Mouse (Mus musculus): Measurements from ENCODE around the gene Xkr8. TPM values are rescaled to one million over a fixed set of nuclear protein-coding genes. Genes with fewer than 3 reads are reported as not detected.

The Xkr8 gene
- total RNA-seq, 2 experiments from 2014 or later: 2.6 to 3.0 TPM

Other genes with a start within 250 kb of the Xkr8 start
- gene Sesn2, start 222.0 kb downstream of the Xkr8 start, total RNA-seq (2021): 10 to 100 TPM; 10.3 to 13.0 TPM
- gene Atpif1, start 198.9 kb downstream of the Xkr8 start, total RNA-seq (2021): 100 to 1,000 TPM; 662 to 668 TPM
- 10 to 100 TPM; 74.6 to 83.5 TPM for gene Dnajc8, start 197.0 kb downstream of the Xkr8 start, total RNA-seq (2021)
- gene Ptafr, start 168.5 kb downstream of the Xkr8 start, total RNA-seq (2021): 1 to 10 TPM; 1.3 to 1.6 TPM
- gene Eya3, start 93.6 kb downstream of the Xkr8 start, total RNA-seq (2021): 10 to 100 TPM; 22.1 to 23.8 TPM
- 1 to 10 TPM; 2.0 to 2.2 TPM for gene Smpdl3b, start 24.7 kb upstream of the Xkr8 start, total RNA-seq (2021)
- gene Rpa2, start 35.8 kb upstream of the Xkr8 start, total RNA-seq (2021): 10 to 100 TPM; 13.9 to 15.5 TPM
- gene Themis2, start 63.8 kb upstream of the Xkr8 start, total RNA-seq (2021): under 1 TPM; 0.47 to 0.49 TPM
- gene Ppp1r8, start 110.6 kb upstream of the Xkr8 start, total RNA-seq (2021): 10 to 100 TPM; 44.9 to 45.0 TPM
- 100 to 1,000 TPM; 117 to 123 TPM for gene Stx12, start 152.0 kb upstream of the Xkr8 start, total RNA-seq (2021)
- gene Fam76a, start 190.0 kb upstream of the Xkr8 start, total RNA-seq (2021): 10 to 100 TPM; 31.8 to 36.9 TPM
- gene Fgr, start 241.5 kb upstream of the Xkr8 start, total RNA-seq (2021): under 1 TPM in 1 of 2 experiments, not detected in 1; 0.47 TPM